Mouse (Mus musculus): ENCODE measurements around the gene Esrrg. TPM values are rescaled to one million over a fixed set of nuclear protein-coding genes. Genes with fewer than 3 reads are reported as not detected.

The Esrrg gene
- total and polyA plus RNA-seq, 2 experiments = 1.1 to 4.2 TPM

DNA sequence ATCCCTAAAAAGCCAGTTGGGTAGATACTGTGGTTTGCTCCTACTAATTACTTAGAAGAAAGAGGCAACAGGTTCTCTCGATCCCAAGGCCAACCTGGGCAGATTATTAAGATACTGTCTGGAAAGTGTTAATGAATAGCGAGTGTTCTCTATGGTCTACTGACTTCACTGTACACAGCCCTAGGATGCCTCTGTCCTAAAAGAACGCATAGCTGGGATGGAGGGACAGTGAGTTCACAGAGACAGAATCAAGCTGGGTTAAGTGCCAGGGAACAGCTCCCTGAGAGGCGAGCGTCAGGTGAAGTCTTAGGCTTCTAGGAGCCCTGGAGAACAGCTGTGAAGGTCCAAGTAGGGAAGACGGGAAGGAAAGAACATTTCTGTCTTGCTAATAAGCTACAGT lies 450.4 kb downstream of the Esrrg start:
- 86% methylated on average over 6 of the region's 6 CpGs for WGBS
- H3K4me1 ChIP-seq (ENCODE audit: control insufficient read depth, insufficient read depth, low read length) = no peaks in the 10 kb centered on the region
- no peaks in the 10 kb centered on the region for H3K79me2 ChIP-seq (ENCODE audit: control insufficient read depth, insufficient read depth, low read length)
- H3K27me3 ChIP-seq (ENCODE audit: control insufficient read depth, insufficient read depth, low read length) = no peaks in the 10 kb centered on the region
- H3K4me3 ChIP-seq (ENCODE audit: insufficient read depth, low read depth, low read length) = no peak overlapping the region
- DNase-seq (ENCODE audit: extremely low read depth, low read depth, low spot score) = no peak
- TF ChIP-seq CTCF (IDR thresholded peaks at IDR 0.05; ENCODE audit: low read depth, low read length) (no peak), POLR2A (IDR thresholded peaks at IDR 0.05; ENCODE audit: extremely low read depth, insufficient read depth, low read length) (no peak)
- H3K27ac ChIP-seq (replicated peaks; ENCODE audit: insufficient read depth, low read depth, low read length) = no peak overlapping the region
- H3K9ac ChIP-seq (ENCODE audit: low read depth, low read length) = no peak overlapping the region
- no peaks in the 10 kb centered on the region for H3K36me3 ChIP-seq (ENCODE audit: control insufficient read depth, insufficient read depth, low read length)

DNA sequence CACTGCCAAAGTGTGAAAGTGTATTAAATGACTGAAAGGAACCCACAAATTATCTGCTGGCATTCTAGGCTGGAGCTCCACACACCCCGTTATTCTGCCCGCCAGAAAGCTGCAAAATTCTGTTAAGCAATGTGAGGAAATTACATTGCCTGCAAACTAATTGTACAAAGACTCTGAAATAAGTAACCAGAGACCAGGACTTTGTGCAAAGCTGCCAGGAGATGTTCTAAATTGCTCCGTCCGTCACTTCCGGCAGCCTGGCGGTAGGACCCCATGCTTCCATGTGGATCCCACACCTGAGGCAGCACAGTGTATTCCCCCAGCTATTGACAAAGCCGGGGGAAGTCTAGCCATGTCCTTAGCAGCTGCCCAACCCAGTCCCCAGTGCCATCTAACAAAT lies 451.9 kb downstream of the Esrrg start:
- WGBS = 92% methylated on average over 7 of the region's 7 CpGs
- H3K79me2 ChIP-seq (ENCODE audit: control insufficient read depth, insufficient read depth, low read length) = no peaks in the 10 kb centered on the region
- H3K4me3 ChIP-seq (ENCODE audit: insufficient read depth, low read depth, low read length) = no peak overlapping the region
- TF ChIP-seq CTCF (IDR thresholded peaks at IDR 0.05; ENCODE audit: low read depth, low read length) (no peak), POLR2A (IDR thresholded peaks at IDR 0.05; ENCODE audit: extremely low read depth, insufficient read depth, low read length) (no peak)
- H3K27me3 ChIP-seq (ENCODE audit: control insufficient read depth, insufficient read depth, low read length) = no peaks in the 10 kb centered on the region
- no peaks in the 10 kb centered on the region for H3K36me3 ChIP-seq (ENCODE audit: control insufficient read depth, insufficient read depth, low read length)
- no peaks in the 10 kb centered on the region for H3K4me1 ChIP-seq (ENCODE audit: control insufficient read depth, insufficient read depth, low read length)
- H3K9ac ChIP-seq (ENCODE audit: low read depth, low read length) = no peak overlapping the region
- no peak overlapping the region for H3K27ac ChIP-seq (replicated peaks; ENCODE audit: insufficient read depth, low read depth, low read length)
- no peak for DNase-seq (ENCODE audit: extremely low read depth, low read depth, low spot score)

- WGBS = 73% methylated on average over 9 of the region's 9 CpGs
- Histone ChIP-seq H3K36me3 (ENCODE audit: control insufficient read depth, insufficient read depth, low read length) (no peaks in the 10 kb centered on the region), H3K4me1 (ENCODE audit: control insufficient read depth, insufficient read depth, low read length) (no peaks in the 10 kb centered on the region), H3K27me3 (ENCODE audit: control insufficient read depth, insufficient read depth, low read length) (no peaks in the 10 kb centered on the region), H3K79me2 (ENCODE audit: control insufficient read depth, insufficient read depth, low read length) (no peaks in the 10 kb centered on the region), H3K27ac (replicated peaks; ENCODE audit: insufficient read depth, low read depth, low read length) (no peak overlapping the region), H3K4me3 (ENCODE audit: insufficient read depth, low read depth, low read length) (no peak overlapping the region), H3K9ac (ENCODE audit: low read depth, low read length) (no peak overlapping the region)
- TF ChIP-seq POLR2A (IDR thresholded peaks at IDR 0.05; ENCODE audit: extremely low read depth, insufficient read depth, low read length) (no peak), CTCF (IDR thresholded peaks at IDR 0.05; ENCODE audit: low read depth, low read length) (no peak)
- DNase-seq (ENCODE audit: extremely low read depth, low read depth, low spot score) = no peak
Measured at GRCm38 (mm10) chr1:188068833-188069232, 460.2 kb downstream of the Esrrg start.

DNA sequence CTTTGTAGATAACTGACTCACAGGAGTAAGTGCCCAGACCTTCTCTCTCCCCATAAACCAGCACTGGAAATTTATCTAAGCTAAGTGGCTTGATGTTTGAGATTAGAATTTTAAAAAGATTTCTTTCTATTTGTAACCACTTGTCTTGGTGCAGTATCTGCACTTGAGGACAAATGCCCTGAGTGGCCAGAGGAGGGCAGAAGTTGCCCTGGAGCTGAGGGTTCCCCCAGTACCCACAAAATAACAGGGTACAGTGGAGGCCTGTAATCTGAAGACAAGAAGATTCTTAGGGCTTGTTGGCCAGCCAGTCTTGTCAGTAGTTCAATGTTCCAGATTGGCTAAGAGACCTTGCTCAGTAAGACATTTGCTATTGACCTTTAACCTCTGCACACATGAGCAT lies 461.3 kb downstream of the Esrrg start:
- no peaks in the 10 kb centered on the region for H3K79me2 ChIP-seq (ENCODE audit: control insufficient read depth, insufficient read depth, low read length)
- no peak overlapping the region for H3K27ac ChIP-seq (replicated peaks; ENCODE audit: insufficient read depth, low read depth, low read length)
- H3K27me3 ChIP-seq (ENCODE audit: control insufficient read depth, insufficient read depth, low read length) = no peaks in the 10 kb centered on the region
- DNase-seq (ENCODE audit: extremely low read depth, low read depth, low spot score) = no peak
- TF ChIP-seq CTCF (IDR thresholded peaks at IDR 0.05; ENCODE audit: low read depth, low read length) (0 out of 2 replicates have a peak, but pooled peaks have one; percentile 7), POLR2A (IDR thresholded peaks at IDR 0.05; ENCODE audit: extremely low read depth, insufficient read depth, low read length) (no peak)
- H3K4me3 ChIP-seq (ENCODE audit: insufficient read depth, low read depth, low read length) = no peak overlapping the region
- no peaks in the 10 kb centered on the region for H3K36me3 ChIP-seq (ENCODE audit: control insufficient read depth, insufficient read depth, low read length)
- H3K9ac ChIP-seq (ENCODE audit: low read depth, low read length) = no peak overlapping the region
- no peaks in the 10 kb centered on the region for H3K4me1 ChIP-seq (ENCODE audit: control insufficient read depth, insufficient read depth, low read length)

DNA sequence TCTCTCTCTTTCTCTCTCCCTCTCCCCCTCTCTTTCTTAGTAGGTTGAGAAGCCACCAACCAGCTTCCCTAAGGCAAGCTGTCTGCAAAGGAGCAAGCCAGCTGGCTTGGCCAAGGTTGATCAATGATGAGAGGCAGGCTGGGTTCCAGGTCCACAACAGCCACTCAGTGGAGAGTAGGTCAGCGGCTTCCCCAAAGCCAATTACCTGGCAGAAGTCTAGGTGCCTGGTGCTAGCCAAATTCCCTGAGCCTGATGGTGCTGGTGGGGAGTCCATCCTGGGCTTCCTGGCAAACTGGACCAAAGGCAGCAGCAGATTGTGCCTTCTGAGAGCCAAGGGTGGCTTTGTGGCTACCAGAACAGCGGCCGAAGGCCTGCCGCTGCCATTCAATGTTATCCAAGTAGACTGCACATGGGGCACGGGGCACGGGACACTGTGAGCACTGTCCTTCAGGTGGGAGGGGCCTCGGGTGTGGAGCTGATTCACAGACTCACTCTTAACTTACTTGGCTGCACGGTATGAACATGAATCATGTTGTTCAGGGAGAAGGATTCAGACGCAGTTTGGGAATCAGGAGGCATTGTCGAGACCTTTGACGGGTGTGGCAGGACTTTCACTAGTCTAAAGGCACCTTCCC lies 469.1 kb downstream of the Esrrg start:
- no peaks in the 10 kb centered on the region for H3K79me2 ChIP-seq (ENCODE audit: control insufficient read depth, insufficient read depth, low read length)
- H3K4me3 ChIP-seq (ENCODE audit: insufficient read depth, low read depth, low read length) = no peak overlapping the region
- WGBS = 58% methylated on average over 11 of the region's 11 CpGs
- H3K9ac ChIP-seq (ENCODE audit: low read depth, low read length) = no peak overlapping the region
- H3K4me1 ChIP-seq (ENCODE audit: control insufficient read depth, insufficient read depth, low read length) = peaks cover 2% of the 10 kb centered on the region; the same call in 1 of the 2 replicates
- H3K27ac ChIP-seq (replicated peaks; ENCODE audit: insufficient read depth, low read depth, low read length) = no peak overlapping the region
- H3K27me3 ChIP-seq (ENCODE audit: control insufficient read depth, insufficient read depth, low read length) = no peaks in the 10 kb centered on the region
- TF ChIP-seq POLR2A (IDR thresholded peaks at IDR 0.05; ENCODE audit: extremely low read depth, insufficient read depth, low read length) (no peak), CTCF (IDR thresholded peaks at IDR 0.05; ENCODE audit: low read depth, low read length) (no peak)
- DNase-seq (ENCODE audit: extremely low read depth, low read depth, low spot score) = peak; percentile 88
- no peaks in the 10 kb centered on the region for H3K36me3 ChIP-seq (ENCODE audit: control insufficient read depth, insufficient read depth, low read length)

GRCm38 (mm10) chr1:188080261-188080875 lies 471.8 kb downstream of the Esrrg start:
- TF ChIP-seq CTCF (IDR thresholded peaks at IDR 0.05; ENCODE audit: low read depth, low read length) (no peak), POLR2A (IDR thresholded peaks at IDR 0.05; ENCODE audit: extremely low read depth, insufficient read depth, low read length) (no peak)
- Histone ChIP-seq H3K4me1 (ENCODE audit: control insufficient read depth, insufficient read depth, low read length) (peaks cover 2% of the 10 kb centered on the region; the same call in 1 of the 2 replicates), H3K9ac (ENCODE audit: low read depth, low read length) (no peak overlapping the region), H3K27me3 (ENCODE audit: control insufficient read depth, insufficient read depth, low read length) (no peaks in the 10 kb centered on the region), H3K4me3 (ENCODE audit: insufficient read depth, low read depth, low read length) (no peak overlapping the region), H3K27ac (replicated peaks; ENCODE audit: insufficient read depth, low read depth, low read length) (no peak overlapping the region), H3K79me2 (ENCODE audit: control insufficient read depth, insufficient read depth, low read length) (no peaks in the 10 kb centered on the region), H3K36me3 (ENCODE audit: control insufficient read depth, insufficient read depth, low read length) (no peaks in the 10 kb centered on the region)
- 87% methylated on average over 12 of the region's 12 CpGs for WGBS
- no peak for DNase-seq (ENCODE audit: extremely low read depth, low read depth, low spot score)

Measured in liver, adult 2 months (tissue).